Mouse (Mus musculus): ENCODE data around the gene Gimap5.

DNA sequence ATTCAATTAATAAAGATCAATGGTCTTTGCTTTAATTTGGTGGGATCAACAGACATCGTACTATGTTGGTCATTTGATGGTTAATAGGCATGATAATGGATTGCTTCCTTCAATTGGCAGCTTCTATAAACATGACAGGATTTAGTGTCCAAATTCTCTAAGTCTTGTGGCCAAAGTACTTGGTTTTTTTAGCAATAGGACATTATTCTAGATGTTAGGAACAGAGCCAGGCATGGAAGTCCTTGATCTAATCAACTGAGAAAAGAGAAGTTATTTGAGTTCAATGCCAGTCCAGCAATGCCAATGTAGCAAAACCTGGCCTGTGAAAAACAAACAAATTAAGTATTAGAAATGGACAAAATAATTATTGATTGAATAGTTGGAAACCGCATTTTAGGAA is 39.6 kb downstream of the Gimap5 start:
- no peak for TF ChIP-seq CTCF (IDR thresholded peaks at IDR 0.05; ENCODE audit: low read depth, low read length)
- TF ChIP-seq TAL1 (conservative IDR thresholded peaks at IDR 0.05; ENCODE audit: low read depth, low read length) = no peak
- no peak for TF ChIP-seq GATA1 (IDR thresholded peaks at IDR 0.05; ENCODE audit: borderline replicate concordance, low read length)

Measured in G1E (cell line).